Mouse (Mus musculus): ENCODE measurements around the gene Mgat5.

DNA sequence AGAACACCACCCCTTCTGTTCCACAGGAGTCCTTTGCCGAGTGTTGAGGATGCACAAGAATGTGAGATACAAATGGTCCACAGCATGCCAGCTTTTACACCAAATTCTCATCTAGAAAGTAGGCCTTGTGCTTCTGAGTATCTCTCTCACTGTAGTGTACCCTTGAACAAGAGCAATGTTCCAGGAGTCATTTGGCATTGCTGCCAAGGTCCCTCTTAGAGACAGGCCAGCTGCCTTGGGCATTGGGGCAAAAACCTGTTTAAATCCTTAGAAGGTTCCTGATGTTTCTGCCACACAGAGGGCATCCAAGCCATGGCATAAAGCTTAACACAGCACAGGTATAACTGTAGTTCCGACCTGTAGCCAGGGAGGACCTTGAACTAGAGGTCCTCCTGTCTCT lies 189.9 kb downstream of the Mgat5 start:
- TF ChIP-seq CTCF (IDR thresholded peaks at IDR 0.05; ENCODE audit: control insufficient read depth, insufficient read depth, insufficient read length), result no peak
- no peak for TF ChIP-seq MAX (IDR thresholded peaks at IDR 0.05)
- no peak for TF ChIP-seq USF1 (IDR thresholded peaks at IDR 0.05; ENCODE audit: low read depth)
- TF ChIP-seq MYOG (IDR thresholded peaks at IDR 0.05; ENCODE audit: control insufficient read depth, extremely low read depth, insufficient read length), result no peak
- no peak for TF ChIP-seq FOSL1 (IDR thresholded peaks at IDR 0.05; ENCODE audit: insufficient read depth, low read length, poor library complexity, severe bottlenecking)
- no peak for TF ChIP-seq MYOD1 (IDR thresholded peaks at IDR 0.05; ENCODE audit: control insufficient read depth, insufficient read length, low read depth)
- no peak for TF ChIP-seq CEBPB (IDR thresholded peaks at IDR 0.05; ENCODE audit: low read depth)
